Mouse (Mus musculus) spleen, adult 2 months (tissue): ENCODE results near the gene Gbx2.

Experiments
- CTCF ChIP-seq: fragments of 200-500 bp; IDR thresholded peaks from 2 replicates; pipeline ENCODE4 v1.5.1; 2011; ENCODE audit warnings: mild to moderate bottlenecking, inconsistent platforms; ENCODE audit not compliant: insufficient read depth, insufficient read length, insufficient replicate concordance; ENCODE audit errors: extremely low read depth
- POLR2A ChIP-seq: fragments of 200-500 bp; IDR thresholded peaks from 2 replicates; pipeline ENCODE4 v1.6.1; 2011; ENCODE audit warnings: low read depth, low read length, inconsistent platforms

DNA sequence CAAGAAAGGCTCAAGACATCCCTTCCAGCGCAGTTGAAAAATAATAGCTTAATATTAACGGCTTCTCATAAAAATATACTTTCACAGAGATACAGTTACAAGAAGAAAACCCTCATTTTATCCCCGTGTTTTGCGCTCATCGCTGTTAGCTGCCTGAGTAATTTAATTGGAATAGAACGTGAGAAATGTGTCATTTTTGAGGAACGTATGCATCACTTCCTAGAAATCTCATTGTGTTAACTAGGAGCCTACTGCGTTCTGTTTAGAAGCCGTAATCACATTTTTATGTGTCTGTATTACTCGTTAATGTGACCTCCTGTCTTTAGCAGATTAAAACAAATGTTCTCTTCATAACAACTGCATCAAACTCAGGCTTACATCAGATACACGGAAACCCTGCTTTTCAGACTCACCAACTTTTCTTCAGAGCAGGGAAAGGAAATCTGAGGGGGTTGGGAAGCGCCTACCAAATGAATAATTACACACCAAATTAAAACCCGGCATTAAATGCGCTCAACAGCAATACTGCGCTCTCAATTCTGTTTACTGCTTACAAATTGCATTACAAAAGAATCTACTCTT is 11.5 kb upstream of the Gbx2 start:
- TF ChIP-seq CTCF (no peak), POLR2A (no peak)
